Mouse (Mus musculus): ENCODE results near the gene Aqp7.

GRCm38 (mm10) chr4:41086947-41087346 is 39.0 kb upstream of the Aqp7 start:
- TF ChIP-seq CTCF (IDR thresholded peaks at IDR 0.05; ENCODE audit: borderline replicate concordance, control insufficient read depth, extremely low read depth, insufficient read depth, low read length, poor library complexity) (no peak), POLR2A (IDR thresholded peaks at IDR 0.05; ENCODE audit: control insufficient read depth, extremely low read depth, insufficient read depth, low read length, poor library complexity) (no peak)

Measured in thymus, adult 2 months (tissue).